Mouse (Mus musculus) cortical plate, adult 2 months (tissue): ENCODE results near the gene Abcg1.

Experiments
- CTCF ChIP-seq: fragments of 200-500 bp; IDR thresholded peaks from 2 replicates; pipeline ENCODE4 v1.5.1; 2011; ENCODE audit warnings: mild to moderate bottlenecking, control low read depth, low read length; ENCODE audit not compliant: insufficient read depth; ENCODE audit errors: extremely low read depth
- POLR2A ChIP-seq: fragments of 200-500 bp; IDR thresholded peaks from 2 replicates; pipeline ENCODE4 v1.6.1; 2011; ENCODE audit warnings: mild to moderate bottlenecking, low read length, control low read depth; ENCODE audit not compliant: insufficient read depth; ENCODE audit errors: extremely low read depth

DNA sequence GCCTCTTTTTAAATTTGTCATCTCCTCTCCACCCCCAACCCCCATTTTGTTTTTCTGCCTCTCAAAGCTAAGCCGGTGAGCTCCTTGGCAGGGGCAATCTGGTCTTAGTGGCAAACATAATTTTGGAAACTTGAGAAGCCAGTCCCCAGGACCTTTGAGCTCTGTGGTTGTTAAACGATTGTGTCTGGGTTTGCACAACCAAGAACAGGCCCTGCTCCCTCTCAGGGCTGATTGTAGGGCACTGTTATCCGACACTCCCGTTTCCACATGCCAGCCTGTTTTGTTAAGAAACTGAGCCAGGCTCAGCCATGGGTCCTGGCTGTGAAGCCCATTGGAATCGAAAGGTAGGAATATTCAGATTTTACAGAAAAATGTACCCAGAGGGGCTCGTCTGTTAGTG is 8.6 kb downstream of the Abcg1 start:
- TF ChIP-seq CTCF: no peak
- TF ChIP-seq POLR2A: no peak
